Mouse (Mus musculus): Measurements from ENCODE around the gene Ccm2. TPM values are rescaled to one million over a fixed set of nuclear protein-coding genes. Genes with fewer than 3 reads are reported as not detected.

Gene Ccm2
- polyA plus RNA-seq, 1 experiment: 233 TPM

- Histone ChIP-seq H3K4me1 (ENCODE audit: control insufficient read depth, insufficient read depth, insufficient read length) (peaks cover 6% of the 10 kb centered on the region; the same call in 1 of the 2 replicates), H3K4me3 (ENCODE audit: extremely low read depth, insufficient read depth, insufficient read length) (no peak overlapping the region), H3K27ac (ENCODE audit: insufficient read depth, low read length) (no peak overlapping the region), H3K27me3 (ENCODE audit: control insufficient read depth, insufficient read depth, low read length) (no peaks in the 10 kb centered on the region), H3K36me3 (ENCODE audit: control insufficient read depth, insufficient read depth, low read length) (peaks cover 12% of the 10 kb centered on the region)
- 92% methylated on average over 8 of the region's 8 CpGs for WGBS
- DNase-seq (ENCODE audit: low read depth in 1 of 2, low spot score in 2 of 2): no peak
- TF ChIP-seq CTCF (IDR thresholded peaks at IDR 0.05; ENCODE audit: extremely low read depth, insufficient read depth, insufficient read length, insufficient replicate concordance): no peak
- TF ChIP-seq POLR2A (IDR thresholded peaks at IDR 0.05; ENCODE audit: low read depth, low read length): no peak
These were observed 16.7 kb upstream of the Ccm2 start for GRCm38 (mm10) chr11:6529961-6530360.

GRCm38 (mm10) chr11:6530746-6531145 is 15.9 kb upstream of the Ccm2 start:
- Histone ChIP-seq H3K36me3 (ENCODE audit: control insufficient read depth, insufficient read depth, low read length) (peaks cover 6% of the 10 kb centered on the region), H3K27me3 (ENCODE audit: control insufficient read depth, insufficient read depth, low read length) (no peaks in the 10 kb centered on the region), H3K4me1 (ENCODE audit: control insufficient read depth, insufficient read depth, insufficient read length) (peaks cover 6% of the 10 kb centered on the region; the same call in 1 of the 2 replicates), H3K27ac (ENCODE audit: insufficient read depth, low read length) (no peak overlapping the region), H3K4me3 (ENCODE audit: extremely low read depth, insufficient read depth, insufficient read length) (no peak overlapping the region)
- TF ChIP-seq POLR2A (IDR thresholded peaks at IDR 0.05; ENCODE audit: low read depth, low read length): no peak
- TF ChIP-seq CTCF (IDR thresholded peaks at IDR 0.05; ENCODE audit: extremely low read depth, insufficient read depth, insufficient read length, insufficient replicate concordance): no peak
- DNase-seq (ENCODE audit: low read depth in 1 of 2, low spot score in 2 of 2): no peak
- 78% methylated on average over 3 of the region's 3 CpGs for WGBS

- Histone ChIP-seq H3K4me1 (ENCODE audit: control insufficient read depth, insufficient read depth, insufficient read length) (peaks cover 5% of the 10 kb centered on the region; the same call in 1 of the 2 replicates), H3K4me3 (ENCODE audit: extremely low read depth, insufficient read depth, insufficient read length) (no peak overlapping the region), H3K27me3 (ENCODE audit: control insufficient read depth, insufficient read depth, low read length) (no peaks in the 10 kb centered on the region), H3K27ac (ENCODE audit: insufficient read depth, low read length) (no peak overlapping the region), H3K36me3 (ENCODE audit: control insufficient read depth, insufficient read depth, low read length) (no peaks in the 10 kb centered on the region)
- no peak for DNase-seq (ENCODE audit: low read depth in 1 of 2, low spot score in 2 of 2)
- WGBS: 83% methylated on average over 3 of the region's 3 CpGs
- TF ChIP-seq POLR2A (IDR thresholded peaks at IDR 0.05; ENCODE audit: low read depth, low read length) (no peak), CTCF (IDR thresholded peaks at IDR 0.05; ENCODE audit: extremely low read depth, insufficient read depth, insufficient read length, insufficient replicate concordance) (no peak)
These were observed 2.0 kb upstream of the Ccm2 start for GRCm38 (mm10) chr11:6544683-6545082.

- H3K4me1 ChIP-seq (ENCODE audit: control insufficient read depth, insufficient read depth, insufficient read length): peaks cover 11% of the 10 kb centered on the region
- no peak for DNase-seq (ENCODE audit: low read depth in 1 of 2, low spot score in 2 of 2)
- H3K4me3 ChIP-seq (ENCODE audit: extremely low read depth, insufficient read depth, insufficient read length): no peak overlapping the region
- TF ChIP-seq CTCF (IDR thresholded peaks at IDR 0.05; ENCODE audit: extremely low read depth, insufficient read depth, insufficient read length, insufficient replicate concordance) (no peak), POLR2A (IDR thresholded peaks at IDR 0.05; ENCODE audit: low read depth, low read length) (no peak)
- H3K36me3 ChIP-seq (ENCODE audit: control insufficient read depth, insufficient read depth, low read length): no peaks in the 10 kb centered on the region
- no peaks in the 10 kb centered on the region for H3K27me3 ChIP-seq (ENCODE audit: control insufficient read depth, insufficient read depth, low read length)
- no peak overlapping the region for H3K27ac ChIP-seq (ENCODE audit: insufficient read depth, low read length)
- 94% methylated on average over 4 of the region's 4 CpGs for WGBS
These were observed 1.4 kb upstream of the Ccm2 start for GRCm38 (mm10) chr11:6545186-6545856.

GRCm38 (mm10) chr11:6545857-6546192 is 862 bp upstream of the Ccm2 start:
- DNase-seq (ENCODE audit: low read depth in 1 of 2, low spot score in 2 of 2): no peak
- 33% methylated on average over 3 of the region's 3 CpGs for WGBS

GRCm38 (mm10) chr11:6547037-6547680 is 472 bp downstream of the Ccm2 start:
- peak overlapping the region; percentile 89 for H3K4me3 ChIP-seq (ENCODE audit: extremely low read depth, insufficient read depth, insufficient read length)
- peak overlapping the region; percentile 96 for H3K27ac ChIP-seq (ENCODE audit: insufficient read depth, low read length)
- peak in 1 of 2 experiments; percentile 86 for DNase-seq (ENCODE audit: low read depth in 1 of 2, low spot score in 2 of 2)
- peak; percentile 38 for TF ChIP-seq POLR2A (IDR thresholded peaks at IDR 0.05; ENCODE audit: low read depth, low read length)
- TF ChIP-seq CTCF (IDR thresholded peaks at IDR 0.05; ENCODE audit: extremely low read depth, insufficient read depth, insufficient read length, insufficient replicate concordance): no peak
- peaks cover 13% of the 10 kb centered on the region for H3K4me1 ChIP-seq (ENCODE audit: control insufficient read depth, insufficient read depth, insufficient read length)
- 1% methylated on average over 36 of the region's 41 CpGs for WGBS
- H3K27me3 ChIP-seq (ENCODE audit: control insufficient read depth, insufficient read depth, low read length): no peaks in the 10 kb centered on the region
- peaks cover 3% of the 10 kb centered on the region; the same call in 1 of the 2 replicates for H3K36me3 ChIP-seq (ENCODE audit: control insufficient read depth, insufficient read depth, low read length)

More at GRCm38 (mm10) chr11:6545857-6546192, 862 bp upstream of the Ccm2 start:
- Histone ChIP-seq H3K27ac (ENCODE audit: insufficient read depth, low read length) (peak overlapping the region; percentile 94), H3K4me1 (ENCODE audit: control insufficient read depth, insufficient read depth, insufficient read length) (peaks cover 13% of the 10 kb centered on the region), H3K27me3 (ENCODE audit: control insufficient read depth, insufficient read depth, low read length) (no peaks in the 10 kb centered on the region), H3K4me3 (ENCODE audit: extremely low read depth, insufficient read depth, insufficient read length) (peak overlapping the region; percentile 89), H3K36me3 (ENCODE audit: control insufficient read depth, insufficient read depth, low read length) (peaks cover 3% of the 10 kb centered on the region; the same call in 1 of the 2 replicates)
- TF ChIP-seq CTCF (IDR thresholded peaks at IDR 0.05; ENCODE audit: extremely low read depth, insufficient read depth, insufficient read length, insufficient replicate concordance) (no peak), POLR2A (IDR thresholded peaks at IDR 0.05; ENCODE audit: low read depth, low read length) (no peak)
